Mouse (Mus musculus) liver, embryonic 14.5 days (tissue): Measurements from ENCODE around the gene B3galt4. TPM values are rescaled to one million over a fixed set of nuclear protein-coding genes. Genes with fewer than 3 reads are reported as not detected.

Source experiments
- ATAC-seq: fragments of 200-750 bp; cut with Nextera tagmentation; 2 replicates; pipeline ENCODE4 v1.8.0; 2017; ENCODE audit warnings: moderate number of reproducible peaks, mild to moderate bottlenecking, moderate library complexity; ENCODE audit not compliant: insufficient read depth
- DNase-seq, 3 experiments: peaks; one replicate each; pipeline ENCODE4 v3.0.0-alpha.2; 2012 to 2013; ENCODE audit warnings: low read depth in 3 of 3, low spot score in 3 of 3
- H3K27ac ChIP-seq: fragments of 300-500 bp; sonication (generic); 2 replicates; pipeline ENCODE4 v1.5.1; 2014; ENCODE audit warnings: moderate library complexity, mild to moderate bottlenecking, control low read depth, inconsistent platforms
- H3K27me3 ChIP-seq: fragments of 300-500 bp; sonication (generic); 2 replicates; pipeline ENCODE4 v1.6.1; 2014; ENCODE audit warnings: mild to moderate bottlenecking, low read length, moderate library complexity; ENCODE audit not compliant: control insufficient read depth, insufficient read depth
- H3K36me3 ChIP-seq: fragments of 300-500 bp; sonication (generic); replicated peaks from 2 replicates; pipeline ENCODE4 v1.6.1; 2014; ENCODE audit warnings: low read depth; ENCODE audit not compliant: control insufficient read depth, insufficient read depth
- H3K4me1 ChIP-seq, 2 experiments: fragments of 200-500 bp in 1 of 2; fragments of 300-500 bp in 1 of 2; sonication (generic) in 1 of 2; replicated peaks; 2 replicates each; pipeline ENCODE4 v1.6.1; 2012 to 2014; ENCODE audit warnings: antibody characterized with exemption in 1 of 2, inconsistent platforms in 1 of 2, low read length in 1 of 2; ENCODE audit not compliant: control insufficient read depth in 2 of 2, insufficient read depth in 2 of 2
- H3K4me2 ChIP-seq: fragments of 300-500 bp; sonication (generic); 2 replicates; pipeline ENCODE4 v1.6.1; 2014; ENCODE audit warnings: low read depth, mild to moderate bottlenecking, control low read depth, moderate library complexity
- H3K4me3 ChIP-seq, 2 experiments: fragments of 200-500 bp in 1 of 2; fragments of 300-500 bp in 1 of 2; sonication (generic) in 1 of 2; 2 replicates each; pipeline ENCODE4 v1.5.1; 2012 to 2014; ENCODE audit warnings: low read depth in 2 of 2, low read length in 2 of 2, mild to moderate bottlenecking in 2 of 2, control low read depth in 1 of 2, inconsistent platforms in 1 of 2, moderate library complexity in 1 of 2; ENCODE audit not compliant: insufficient read depth in 1 of 2
- H3K9ac ChIP-seq: fragments of 300-500 bp; sonication (generic); replicated peaks from 2 replicates; pipeline ENCODE4 v1.6.1; 2014; ENCODE audit warnings: mild to moderate bottlenecking, control low read depth, moderate library complexity
- H3K9me3 ChIP-seq: fragments of 300-500 bp; sonication (generic); 2 replicates; pipeline ENCODE4 v1.6.1; 2016; ENCODE audit warnings: low read length, mixed read lengths; ENCODE audit not compliant: control insufficient read depth
- CTCF ChIP-seq: IDR thresholded peaks from 2 replicates; pipeline ENCODE4 v1.5.1; 2016; ENCODE audit warnings: antibody characterized with exemption, low read depth, control low read depth
- EP300 ChIP-seq: IDR thresholded peaks from 2 replicates; pipeline ENCODE4 v1.6.1; 2016; ENCODE audit warnings: antibody characterized with exemption, low read depth
- WGBS: fragments of 180-500 bp; shearing (Covaris S2); extraction: QIAGEN DNeasy Blood & Tissue Kit; methylation state at CpG from one replicate; pipeline ENCODE4 v1.1.7; 2014; ENCODE audit not compliant: insufficient replicate concordance; 5-methylcytosine and 5-hydroxymethylcytosine counted together
- polyA plus RNA-seq, 2 experiments: library from polyadenylated mRNA; depleted of rRNA in 1 of 2; stranded (reverse) in 1 of 2; unstranded in 1 of 2; fragments of >200 nt; fragmentation: Nextera tagmentation in 1 of 2; extraction: Ambion mirVana in 1 of 2; gene quantifications; 2 replicates each; pipeline versions ENCODE4 v1.2.1 to v1.2.3; 2012 to 2014

B3galt4 gene
- polyA plus RNA-seq, 2 experiments = 1.1 to 1.8 TPM

GRCm38 (mm10) chr17:33980181-33981035, 29.1 kb upstream of the B3galt4 start:
- Histone ChIP-seq H3K27ac (no peak overlapping the region), H3K27me3 (peaks cover 15% of the 10 kb centered on the region; the same call in 1 of the 2 replicates), H3K4me2 (peak overlapping the region; percentile 64), H3K9me3 (no peaks in the 10 kb centered on the region), H3K36me3 (no peaks in the 10 kb centered on the region), H3K4me1 (peaks cover 0 to 21% of the 10 kb centered on the region in 2 experiments; a peak in 2 of 4 replicates), H3K9ac (no peak overlapping the region), H3K4me3 (no peak overlapping the region)
- 65% methylated on average over 19 of the region's 19 CpGs for WGBS
- no peak for DNase-seq
- no peak for ATAC-seq
- TF ChIP-seq EP300 = no peak
- no peak; the same call in 1 of the 2 replicates for TF ChIP-seq CTCF

- ATAC-seq = no peak
- H3K4me2 ChIP-seq = no peak overlapping the region; the same call in 1 of the 2 replicates
- WGBS = 53% methylated on average over 6 of the region's 6 CpGs
- no peaks in the 10 kb centered on the region for H3K36me3 ChIP-seq
- TF ChIP-seq CTCF (no peak), EP300 (no peak)
- DNase-seq = no peak
- H3K9ac ChIP-seq = no peak overlapping the region
- H3K27ac ChIP-seq = no peak overlapping the region
- H3K4me3 ChIP-seq = no peak overlapping the region
- peaks cover 15% of the 10 kb centered on the region; the same call in 1 of the 2 replicates for H3K27me3 ChIP-seq
- H3K4me1 ChIP-seq = peaks cover 0 to 21% of the 10 kb centered on the region in 2 experiments; a peak in 2 of 4 replicates
- H3K9me3 ChIP-seq = no peaks in the 10 kb centered on the region
Observed at GRCm38 (mm10) chr17:33979512-33980050, 28.3 kb upstream of the B3galt4 start.

- peak overlapping the region; percentile 65 for H3K4me2 ChIP-seq
- WGBS = under 1% methylated on average over 17 of the region's 17 CpGs
- no peak overlapping the region for H3K27ac ChIP-seq
- peak overlapping the region; percentile 20 to 48 for H3K4me3 ChIP-seq
- peaks cover 15% of the 10 kb centered on the region; the same call in 1 of the 2 replicates for H3K27me3 ChIP-seq
- ATAC-seq = peak; percentile 76
- H3K9me3 ChIP-seq = no peaks in the 10 kb centered on the region
- H3K4me1 ChIP-seq = peaks cover 0 to 21% of the 10 kb centered on the region in 2 experiments; a peak in 2 of 4 replicates
- H3K9ac ChIP-seq = no peak overlapping the region
- H3K36me3 ChIP-seq = no peaks in the 10 kb centered on the region
- TF ChIP-seq CTCF (no peak), EP300 (no peak)
- peak; percentile 58 to 73 (median 59) for DNase-seq
Observed at GRCm38 (mm10) chr17:33978631-33979031, 27.3 kb upstream of the B3galt4 start.

GRCm38 (mm10) chr17:33977861-33978557, 26.7 kb upstream of the B3galt4 start:
- 3% methylated on average over 57 of the region's 57 CpGs for WGBS
- TF ChIP-seq EP300 = no peak
- TF ChIP-seq CTCF = no peak
- Histone ChIP-seq H3K27ac (no peak overlapping the region), H3K9ac (no peak overlapping the region), H3K4me3 (peak overlapping the region; percentile 20 to 48), H3K4me2 (peak overlapping the region; percentile 65), H3K27me3 (peaks cover 15% of the 10 kb centered on the region; the same call in 1 of the 2 replicates), H3K4me1 (peaks cover 0 to 21% of the 10 kb centered on the region in 2 experiments; a peak in 2 of 4 replicates), H3K36me3 (no peaks in the 10 kb centered on the region), H3K9me3 (no peaks in the 10 kb centered on the region)
- DNase-seq = no peak
- no peak for ATAC-seq
